Mouse (Mus musculus): ENCODE results near the gene Kcnb1. TPM values are rescaled to one million over a fixed set of nuclear protein-coding genes. Genes with fewer than 3 reads are reported as not detected.
A peak's percentile ranks its signal among the peaks of the same experiment; 100 is the strongest.

The Kcnb1 gene
- polyA plus RNA-seq, 1 experiment from 2014 or later = 1.7 TPM

DNA sequence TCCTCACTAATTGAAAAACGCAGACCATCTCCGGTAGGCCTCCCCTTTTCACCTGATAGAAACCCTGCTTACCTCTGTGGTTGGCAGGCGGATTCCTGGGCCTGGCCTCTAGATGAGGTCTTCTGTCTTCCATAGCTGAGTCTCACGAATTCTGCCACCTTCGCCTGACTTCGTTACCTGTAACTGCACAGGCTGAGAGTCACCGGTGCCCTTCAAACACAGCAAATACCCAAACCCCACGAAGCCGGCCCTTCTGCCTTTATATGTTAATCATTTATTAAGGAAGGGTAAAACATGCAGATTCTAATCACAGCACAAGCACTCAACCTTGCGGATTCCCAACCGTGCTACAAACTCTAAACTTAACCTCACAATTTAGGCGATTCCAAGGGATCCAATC, 130.0 kb downstream of the Kcnb1 start:
- 58% methylated on average over 12 of the region's 12 CpGs for WGBS
- H3K9me3 ChIP-seq (replicated peaks; ENCODE audit: control insufficient read depth, low read length) = no peaks in the 10 kb centered on the region
- H3K27ac ChIP-seq (ENCODE audit: low read length) = peak overlapping the region; percentile 74
- H3K36me3 ChIP-seq (ENCODE audit: control insufficient read depth, insufficient read depth, low read length) = no peaks in the 10 kb centered on the region
- peak overlapping the region; percentile 51 for H3K9ac ChIP-seq (ENCODE audit: low read length)
- H3K4me3 ChIP-seq (replicated peaks; ENCODE audit: low read length) = 0 out of 2 replicates have a peak overlapping the region, but pooled peaks have one; percentile 5
- peak overlapping the region; percentile 37; the same call in 1 of the 2 replicates for H3K4me2 ChIP-seq (ENCODE audit: low read depth, low read length)
- H3K4me1 ChIP-seq (ENCODE audit: control insufficient read depth, insufficient read depth, low read length) = peaks cover 34% of the 10 kb centered on the region
- H3K27me3 ChIP-seq (ENCODE audit: control insufficient read depth, insufficient read depth, low read length) = no peaks in the 10 kb centered on the region
- no peak for ATAC-seq (ENCODE audit: insufficient read depth, low FRiP score)

DNA sequence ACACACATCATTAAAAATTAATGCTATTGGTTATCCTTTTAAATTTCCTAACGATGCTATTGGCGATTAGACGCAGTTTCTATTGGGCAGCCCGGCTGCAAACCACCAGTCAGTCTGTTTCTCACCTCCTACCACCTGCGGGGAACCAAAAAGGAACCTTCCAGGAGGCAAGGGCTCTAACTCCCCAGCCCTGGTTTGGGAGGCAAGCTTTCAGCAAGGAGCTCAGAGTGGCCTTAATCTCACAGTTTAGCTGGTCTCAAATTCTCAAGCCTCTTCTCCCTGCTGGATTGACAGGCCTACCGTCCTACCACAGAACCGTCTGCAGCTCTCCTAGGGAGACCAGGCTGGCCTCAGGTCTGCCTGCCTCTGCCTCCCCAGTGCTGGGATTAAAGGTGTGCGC, 130.4 kb downstream of the Kcnb1 start:
- WGBS = 62% methylated on average over 8 of the region's 8 CpGs
- no peaks in the 10 kb centered on the region for H3K27me3 ChIP-seq (ENCODE audit: control insufficient read depth, insufficient read depth, low read length)
- H3K4me1 ChIP-seq (ENCODE audit: control insufficient read depth, insufficient read depth, low read length) = peaks cover 29% of the 10 kb centered on the region
- peak overlapping the region; percentile 37; the same call in 1 of the 2 replicates for H3K4me2 ChIP-seq (ENCODE audit: low read depth, low read length)
- no peaks in the 10 kb centered on the region for H3K36me3 ChIP-seq (ENCODE audit: control insufficient read depth, insufficient read depth, low read length)
- H3K9ac ChIP-seq (ENCODE audit: low read length) = peak overlapping the region; percentile 51; the same call in 1 of the 2 replicates
- ATAC-seq (ENCODE audit: insufficient read depth, low FRiP score) = no peak
- peak overlapping the region; percentile 74; the same call in 1 of the 2 replicates for H3K27ac ChIP-seq (ENCODE audit: low read length)
- no peak overlapping the region for H3K4me3 ChIP-seq (replicated peaks; ENCODE audit: low read length)
- H3K9me3 ChIP-seq (replicated peaks; ENCODE audit: control insufficient read depth, low read length) = no peaks in the 10 kb centered on the region

GRCm38 (mm10) chr2:167058814-167059387, 131.1 kb downstream of the Kcnb1 start:
- WGBS = 53% methylated on average over 3 of the region's 3 CpGs
- H3K27ac ChIP-seq (ENCODE audit: low read length) = no peak overlapping the region; the same call in 1 of the 2 replicates
- no peak overlapping the region for H3K4me2 ChIP-seq (ENCODE audit: low read depth, low read length)

GRCm38 (mm10) chr2:167058201-167058600, 131.8 kb downstream of the Kcnb1 start:
- Histone ChIP-seq H3K4me1 (ENCODE audit: control insufficient read depth, insufficient read depth, low read length) (peaks cover 29% of the 10 kb centered on the region), H3K4me3 (replicated peaks; ENCODE audit: low read length) (no peak overlapping the region), H3K4me2 (ENCODE audit: low read depth, low read length) (no peak overlapping the region), H3K9me3 (replicated peaks; ENCODE audit: control insufficient read depth, low read length) (no peaks in the 10 kb centered on the region), H3K9ac (ENCODE audit: low read length) (no peak overlapping the region), H3K36me3 (ENCODE audit: control insufficient read depth, insufficient read depth, low read length) (no peaks in the 10 kb centered on the region), H3K27ac (ENCODE audit: low read length) (no peak overlapping the region), H3K27me3 (ENCODE audit: control insufficient read depth, insufficient read depth, low read length) (no peaks in the 10 kb centered on the region)
- no peak for ATAC-seq (ENCODE audit: insufficient read depth, low FRiP score)
- WGBS = 52% methylated on average over 3 of the region's 3 CpGs

More at GRCm38 (mm10) chr2:167058814-167059387, 131.1 kb downstream of the Kcnb1 start:
- Histone ChIP-seq H3K27me3 (ENCODE audit: control insufficient read depth, insufficient read depth, low read length) (no peaks in the 10 kb centered on the region), H3K9me3 (replicated peaks; ENCODE audit: control insufficient read depth, low read length) (no peaks in the 10 kb centered on the region), H3K4me1 (ENCODE audit: control insufficient read depth, insufficient read depth, low read length) (peaks cover 29% of the 10 kb centered on the region), H3K9ac (ENCODE audit: low read length) (no peak overlapping the region), H3K4me3 (replicated peaks; ENCODE audit: low read length) (no peak overlapping the region), H3K36me3 (ENCODE audit: control insufficient read depth, insufficient read depth, low read length) (no peaks in the 10 kb centered on the region)
- no peak for ATAC-seq (ENCODE audit: insufficient read depth, low FRiP score)

DNA sequence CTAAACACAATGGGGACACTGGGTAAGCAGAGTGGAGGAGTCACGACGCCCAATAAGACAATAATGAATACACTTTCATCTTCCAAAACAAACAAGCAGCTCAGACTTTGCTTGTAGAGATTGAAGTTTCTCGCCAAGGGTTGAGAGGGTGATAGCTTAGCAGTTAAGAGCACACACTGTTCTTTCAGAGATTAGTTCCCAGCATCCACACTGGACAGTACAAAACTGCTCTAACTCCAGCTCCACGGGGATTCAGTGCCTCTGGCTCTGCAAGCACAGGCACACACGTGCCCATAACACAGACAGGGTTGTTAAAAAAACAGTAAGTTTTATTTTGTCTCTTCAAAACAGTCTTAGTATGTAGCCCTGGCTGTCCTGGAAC, 133.0 kb downstream of the Kcnb1 start:
- ATAC-seq (ENCODE audit: insufficient read depth, low FRiP score) = no peak
- H3K4me1 ChIP-seq (ENCODE audit: control insufficient read depth, insufficient read depth, low read length) = peaks cover 29% of the 10 kb centered on the region
- H3K4me3 ChIP-seq (replicated peaks; ENCODE audit: low read length) = no peak overlapping the region
- no peaks in the 10 kb centered on the region for H3K36me3 ChIP-seq (ENCODE audit: control insufficient read depth, insufficient read depth, low read length)
- H3K27ac ChIP-seq (ENCODE audit: low read length) = no peak overlapping the region
- H3K4me2 ChIP-seq (ENCODE audit: low read depth, low read length) = no peak overlapping the region
- no peak overlapping the region for H3K9ac ChIP-seq (ENCODE audit: low read length)
- 77% methylated on average over 5 of the region's 5 CpGs for WGBS
- no peaks in the 10 kb centered on the region for H3K27me3 ChIP-seq (ENCODE audit: control insufficient read depth, insufficient read depth, low read length)
- H3K9me3 ChIP-seq (replicated peaks; ENCODE audit: control insufficient read depth, low read length) = no peaks in the 10 kb centered on the region

- no peak for ATAC-seq (ENCODE audit: insufficient read depth, low FRiP score)
- H3K27ac ChIP-seq (ENCODE audit: low read length) = no peak overlapping the region
- no peak overlapping the region for H3K9ac ChIP-seq (ENCODE audit: low read length)
- H3K4me2 ChIP-seq (ENCODE audit: low read depth, low read length) = no peak overlapping the region
- peaks cover 24% of the 10 kb centered on the region for H3K4me1 ChIP-seq (ENCODE audit: control insufficient read depth, insufficient read depth, low read length)
- no peaks in the 10 kb centered on the region for H3K9me3 ChIP-seq (replicated peaks; ENCODE audit: control insufficient read depth, low read length)
- no peak overlapping the region for H3K4me3 ChIP-seq (replicated peaks; ENCODE audit: low read length)
- no peaks in the 10 kb centered on the region for H3K36me3 ChIP-seq (ENCODE audit: control insufficient read depth, insufficient read depth, low read length)
- WGBS = 94% methylated on average over 15 of the region's 15 CpGs
- no peaks in the 10 kb centered on the region for H3K27me3 ChIP-seq (ENCODE audit: control insufficient read depth, insufficient read depth, low read length)
Measured at GRCm38 (mm10) chr2:167056210-167056941, 133.6 kb downstream of the Kcnb1 start.

DNA sequence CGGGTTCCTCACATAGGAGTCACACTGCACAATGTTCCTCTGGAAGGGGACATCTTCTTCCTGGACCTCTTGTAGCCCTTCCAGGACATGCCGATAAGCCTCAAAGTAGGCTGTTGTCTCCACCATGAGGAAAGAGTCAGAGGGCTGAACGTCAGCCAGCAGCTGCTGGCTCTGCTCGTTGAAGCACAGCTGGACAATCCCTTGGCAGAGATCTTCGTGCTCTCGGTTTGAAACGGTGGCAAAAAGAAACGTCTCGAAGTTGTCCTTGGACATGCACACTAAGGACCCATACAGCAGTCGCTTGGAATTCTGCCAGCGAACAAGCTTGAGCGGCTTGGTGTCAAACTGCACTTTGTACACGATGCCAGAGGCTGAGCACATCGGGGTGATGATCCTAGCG, 134.6 kb downstream of the Kcnb1 start:
- Histone ChIP-seq H3K9me3 (replicated peaks; ENCODE audit: control insufficient read depth, low read length) (no peaks in the 10 kb centered on the region), H3K4me1 (ENCODE audit: control insufficient read depth, insufficient read depth, low read length) (peaks cover 16% of the 10 kb centered on the region; the same call in 1 of the 2 replicates), H3K4me3 (replicated peaks; ENCODE audit: low read length) (no peak overlapping the region), H3K36me3 (ENCODE audit: control insufficient read depth, insufficient read depth, low read length) (no peaks in the 10 kb centered on the region), H3K27ac (ENCODE audit: low read length) (no peak overlapping the region), H3K9ac (ENCODE audit: low read length) (no peak overlapping the region), H3K27me3 (ENCODE audit: control insufficient read depth, insufficient read depth, low read length) (no peaks in the 10 kb centered on the region), H3K4me2 (ENCODE audit: low read depth, low read length) (no peak overlapping the region)
- 73% methylated on average over 15 of the region's 15 CpGs for WGBS
- ATAC-seq (ENCODE audit: insufficient read depth, low FRiP score) = no peak

DNA sequence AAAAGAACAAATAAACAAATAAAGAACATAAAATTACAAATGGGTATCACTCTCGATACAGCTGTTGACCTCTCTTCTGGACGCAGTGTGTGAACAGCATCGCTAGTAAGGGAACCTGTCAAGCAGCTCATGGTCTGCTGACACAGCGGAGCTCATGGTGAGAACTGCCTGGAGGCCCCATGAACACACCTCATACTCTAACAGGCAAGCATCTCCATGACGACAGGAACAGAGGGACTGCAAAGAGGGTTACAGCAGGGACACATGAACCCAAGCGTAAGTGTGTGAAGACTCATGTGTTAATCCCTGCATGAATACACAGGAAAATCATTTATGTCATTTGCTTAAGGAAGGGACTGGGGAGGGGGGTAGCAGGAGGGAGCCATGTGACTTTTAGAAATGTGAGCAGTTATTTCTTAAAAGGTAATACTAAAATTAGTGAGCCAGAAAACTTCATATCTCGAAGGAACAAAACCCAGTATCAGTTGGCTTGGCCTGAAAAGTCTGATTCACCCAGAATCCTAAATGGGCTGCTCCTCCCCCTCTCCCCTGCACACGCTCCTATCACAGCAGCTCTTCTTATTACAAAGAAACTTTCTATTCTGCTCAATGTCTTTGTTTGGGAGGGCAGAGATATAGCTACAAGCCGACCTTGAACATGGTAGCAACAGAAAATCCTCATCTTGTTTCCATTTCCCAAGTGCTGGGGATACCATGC, 136.7 kb downstream of the Kcnb1 start:
- H3K36me3 ChIP-seq (ENCODE audit: control insufficient read depth, insufficient read depth, low read length) = 0 out of 2 replicates have a peak, but pooled peaks cover 4% of the 10 kb centered on the region
- no peak overlapping the region; the same call in 1 of the 2 replicates for H3K27ac ChIP-seq (ENCODE audit: low read length)
- no peak overlapping the region for H3K9ac ChIP-seq (ENCODE audit: low read length)
- WGBS = 65% methylated on average over 9 of the region's 9 CpGs
- H3K4me3 ChIP-seq (replicated peaks; ENCODE audit: low read length) = no peak overlapping the region
- H3K27me3 ChIP-seq (ENCODE audit: control insufficient read depth, insufficient read depth, low read length) = no peaks in the 10 kb centered on the region
- H3K9me3 ChIP-seq (replicated peaks; ENCODE audit: control insufficient read depth, low read length) = no peaks in the 10 kb centered on the region
- H3K4me1 ChIP-seq (ENCODE audit: control insufficient read depth, insufficient read depth, low read length) = peaks cover 8% of the 10 kb centered on the region; the same call in 1 of the 2 replicates
- no peak overlapping the region for H3K4me2 ChIP-seq (ENCODE audit: low read depth, low read length)
- peak; percentile 68; the same call in 1 of the 2 replicates for ATAC-seq (ENCODE audit: insufficient read depth, low FRiP score)

All from stomach, embryonic 16.5 days (tissue).